Mouse (Mus musculus): ENCODE measurements around the gene Kifc3.
A peak's percentile ranks its signal among the peaks of the same experiment; 100 is the strongest.

The Kifc3 gene

DNA sequence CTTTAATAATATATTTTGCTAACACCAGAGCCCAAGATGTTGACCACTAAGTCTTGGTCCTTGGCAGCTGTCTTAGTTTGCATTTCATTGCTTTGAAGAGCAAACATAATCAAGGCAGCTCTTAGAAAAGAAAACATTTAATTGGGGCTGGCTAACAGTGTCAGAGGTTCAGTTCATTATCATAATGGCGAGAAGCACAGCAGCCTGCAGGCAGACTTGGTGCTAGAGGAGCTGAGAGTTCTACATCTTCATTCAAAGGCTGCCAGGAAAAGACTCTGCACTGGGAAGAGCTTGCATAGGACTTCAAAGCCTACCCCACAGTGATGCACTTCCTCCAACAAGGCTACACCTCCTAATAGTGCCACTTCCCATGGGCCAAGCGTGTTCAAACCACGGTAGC is 45.5 kb downstream of the Kifc3 start:
- no peak for DNase-seq (ENCODE audit: low read depth, low spot score)

DNA sequence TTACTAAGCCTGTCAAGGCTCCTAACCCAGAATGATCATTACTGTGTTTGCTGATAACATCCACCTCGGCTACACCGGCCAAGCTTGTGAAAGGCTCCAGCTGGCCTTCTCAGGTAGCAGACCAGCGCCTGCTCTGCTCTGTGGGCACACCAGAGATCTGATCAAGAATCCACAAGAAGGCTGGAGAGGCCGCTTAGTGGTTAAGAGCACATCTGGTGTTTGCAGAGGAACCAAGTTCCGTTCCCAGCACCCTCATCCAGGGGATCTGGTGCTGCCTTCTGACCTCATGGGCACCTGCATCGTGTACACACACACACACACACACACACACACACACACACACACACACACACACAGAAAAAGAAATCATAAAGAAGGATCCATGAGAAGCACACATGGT is 46.5 kb downstream of the Kifc3 start:
- no peak for DNase-seq (ENCODE audit: low read depth, low spot score)

DNA sequence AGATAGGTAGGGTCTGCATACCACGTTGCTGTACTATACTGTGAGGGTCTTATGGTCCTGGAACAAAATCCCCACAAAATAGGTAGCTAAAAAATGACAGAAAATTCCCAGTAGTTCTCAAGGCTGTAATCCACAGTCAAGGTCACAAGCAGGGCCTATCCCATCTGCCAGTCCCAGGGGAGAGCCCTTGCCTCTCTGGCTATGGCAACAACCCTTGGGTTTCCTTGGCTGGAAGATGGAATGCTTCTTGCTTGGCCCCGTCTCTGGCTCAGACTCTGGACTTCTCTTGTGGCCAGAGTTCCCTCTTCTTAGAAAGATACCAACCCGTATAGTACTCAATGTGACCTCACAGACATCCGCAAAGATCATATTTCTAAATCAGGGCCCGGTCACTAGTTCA is 47.3 kb downstream of the Kifc3 start:
- peak; percentile 33 for DNase-seq (ENCODE audit: low read depth, low spot score)

DNA sequence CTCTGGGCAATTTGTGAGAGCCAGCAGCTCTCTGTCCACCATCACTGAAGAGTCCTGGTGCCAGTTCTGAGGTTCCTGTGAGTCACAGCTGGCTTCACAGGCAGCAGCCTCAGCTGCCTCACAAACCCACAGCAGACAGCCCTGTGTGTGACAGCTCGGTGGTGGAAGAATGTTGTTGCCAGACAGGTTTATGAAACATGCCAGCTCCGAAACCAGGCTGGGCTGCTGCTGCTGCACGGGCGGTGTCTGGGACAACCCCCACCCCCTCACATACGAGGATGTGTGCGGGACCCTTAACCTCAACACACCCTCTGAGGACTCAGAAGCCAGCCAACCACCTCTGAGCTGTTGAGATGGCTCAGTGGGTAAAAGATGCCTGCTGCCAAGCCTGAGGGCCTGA is 48.0 kb downstream of the Kifc3 start:
- no peak for DNase-seq (ENCODE audit: low read depth, low spot score)

DNA sequence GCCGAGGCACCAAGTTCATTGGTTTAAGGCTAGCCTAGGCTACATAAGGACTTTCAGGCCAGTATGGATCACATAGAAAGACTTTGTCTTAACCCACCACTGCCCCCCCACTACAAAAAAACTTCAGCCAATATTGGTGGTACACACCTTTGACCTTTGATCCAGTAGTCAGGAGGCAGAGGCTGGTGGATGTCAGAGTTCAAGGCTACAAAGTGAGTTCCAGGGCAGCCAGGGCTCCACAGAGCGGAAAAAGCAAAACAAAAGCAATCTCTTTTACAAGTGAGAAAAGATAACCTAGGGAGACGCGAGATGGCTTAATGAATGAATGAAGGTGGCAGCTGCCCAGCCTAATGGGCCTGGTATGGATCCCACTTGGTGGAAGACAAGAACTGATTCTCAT is 48.6 kb downstream of the Kifc3 start:
- DNase-seq (ENCODE audit: low read depth, low spot score), result no peak

DNA sequence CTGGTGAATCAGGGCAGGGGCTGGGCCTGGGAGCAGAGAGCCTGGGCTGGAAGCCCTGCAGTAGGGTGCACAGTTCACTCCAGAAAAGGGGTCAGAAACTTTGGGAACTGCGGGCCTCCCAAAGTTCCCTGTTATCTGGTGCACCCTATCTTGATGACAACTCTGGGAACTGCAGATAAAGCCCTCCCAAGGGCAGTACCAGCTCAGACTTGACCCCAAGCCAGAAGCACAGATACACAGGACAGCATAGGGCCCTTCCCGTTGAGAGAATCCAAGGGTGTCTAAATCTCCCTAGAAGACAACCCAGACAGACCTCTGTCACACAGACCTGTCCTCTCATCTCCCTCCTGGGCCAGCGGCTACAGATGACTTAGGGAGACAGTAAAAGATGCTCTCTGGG is 52.0 kb downstream of the Kifc3 start:
- no peak for DNase-seq (ENCODE audit: low read depth, low spot score)

DNA sequence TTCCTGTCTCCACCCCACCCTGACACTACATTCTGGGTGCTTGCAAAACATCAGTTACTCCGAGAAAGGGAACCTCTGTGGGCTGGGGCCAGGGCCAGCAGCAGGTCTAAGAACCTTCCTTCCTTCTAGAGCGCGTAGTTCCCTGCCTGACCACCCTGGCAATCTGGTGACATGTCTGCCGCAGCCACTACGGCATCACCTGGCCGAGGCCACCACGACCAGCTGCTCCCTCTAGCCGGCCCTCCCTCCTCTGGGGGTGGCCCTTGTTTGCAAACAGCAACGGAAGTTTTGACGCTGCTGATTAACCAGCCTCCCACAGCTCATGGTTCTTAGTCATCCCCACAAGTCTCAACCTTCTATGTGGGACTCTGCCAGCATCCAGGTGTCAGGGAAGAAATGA is 53.2 kb downstream of the Kifc3 start:
- no peak for DNase-seq (ENCODE audit: low read depth, low spot score)

DNA sequence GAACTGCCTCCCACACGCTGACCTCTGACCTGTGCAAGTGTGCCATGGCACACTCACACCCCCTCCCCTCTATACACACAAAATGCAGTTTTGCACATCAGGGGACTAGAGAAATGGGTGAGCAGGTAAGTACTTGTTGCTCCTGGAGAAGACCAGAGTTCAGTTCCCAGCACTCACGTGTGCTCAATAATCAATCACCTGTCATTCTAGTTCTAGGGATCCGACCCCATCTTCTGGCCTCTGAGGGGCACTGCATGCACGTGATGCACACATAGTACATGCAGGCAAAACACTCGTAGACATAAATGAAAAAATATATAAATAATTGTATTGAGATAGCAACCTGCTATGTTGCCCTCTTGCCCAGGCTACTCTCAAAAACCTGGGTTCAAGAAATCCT is 55.8 kb downstream of the Kifc3 start:
- DNase-seq (ENCODE audit: low read depth, low spot score), result no peak

DNA sequence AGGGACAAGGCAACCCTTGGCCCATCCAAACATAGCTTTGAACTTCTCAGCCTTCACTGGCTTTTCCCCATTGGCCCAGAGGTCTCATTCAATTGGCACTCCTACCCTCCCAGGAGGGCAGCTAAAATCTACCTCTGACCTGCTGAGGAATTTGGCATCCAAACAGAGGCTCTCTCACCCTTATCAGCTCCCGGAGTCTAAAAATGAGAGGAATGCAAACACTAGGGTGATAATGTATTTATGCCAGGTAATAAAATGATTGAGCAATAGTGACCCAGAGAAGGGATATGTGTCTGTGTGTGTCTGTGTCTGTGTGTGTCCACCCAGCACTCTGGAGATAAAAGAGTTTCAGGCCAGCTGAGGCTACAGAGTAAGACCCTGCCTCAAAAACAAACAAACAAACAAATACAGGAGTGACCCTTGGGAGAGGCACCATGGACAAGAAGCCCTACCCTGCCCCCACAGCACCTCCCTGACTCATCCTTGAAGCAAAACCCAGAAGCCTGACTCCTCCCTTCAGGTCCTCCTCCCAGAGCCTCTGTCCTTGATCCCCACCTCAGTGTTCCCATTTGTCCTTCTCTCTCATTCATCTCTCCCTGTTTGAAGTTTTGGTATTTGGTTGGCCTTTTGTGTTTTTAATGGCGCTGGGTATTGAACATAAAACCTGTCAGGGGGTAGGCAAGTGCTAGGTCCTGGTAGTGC is 56.4 kb downstream of the Kifc3 start:
- no peak for DNase-seq (ENCODE audit: low read depth, low spot score)

DNA sequence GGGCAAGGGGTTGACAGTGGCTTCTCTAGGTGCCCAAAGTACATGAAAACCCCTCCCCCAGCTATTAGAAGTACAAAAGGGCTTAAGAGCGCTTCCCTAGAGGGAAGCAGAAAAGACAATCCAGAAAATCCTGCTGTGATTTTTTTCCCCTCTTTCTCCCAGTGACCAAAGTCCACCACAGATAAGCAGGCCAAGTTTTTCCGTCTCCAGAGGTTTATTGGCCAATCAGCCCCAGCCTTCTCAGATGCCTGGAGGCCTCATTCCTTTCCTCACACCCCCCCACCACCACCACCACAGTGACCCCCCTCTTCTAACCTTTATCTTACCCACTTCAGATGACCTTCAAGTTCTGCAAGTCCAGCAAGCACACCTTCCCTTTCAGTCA is 58.0 kb downstream of the Kifc3 start:
- no peak for DNase-seq (ENCODE audit: low read depth, low spot score)

DNA sequence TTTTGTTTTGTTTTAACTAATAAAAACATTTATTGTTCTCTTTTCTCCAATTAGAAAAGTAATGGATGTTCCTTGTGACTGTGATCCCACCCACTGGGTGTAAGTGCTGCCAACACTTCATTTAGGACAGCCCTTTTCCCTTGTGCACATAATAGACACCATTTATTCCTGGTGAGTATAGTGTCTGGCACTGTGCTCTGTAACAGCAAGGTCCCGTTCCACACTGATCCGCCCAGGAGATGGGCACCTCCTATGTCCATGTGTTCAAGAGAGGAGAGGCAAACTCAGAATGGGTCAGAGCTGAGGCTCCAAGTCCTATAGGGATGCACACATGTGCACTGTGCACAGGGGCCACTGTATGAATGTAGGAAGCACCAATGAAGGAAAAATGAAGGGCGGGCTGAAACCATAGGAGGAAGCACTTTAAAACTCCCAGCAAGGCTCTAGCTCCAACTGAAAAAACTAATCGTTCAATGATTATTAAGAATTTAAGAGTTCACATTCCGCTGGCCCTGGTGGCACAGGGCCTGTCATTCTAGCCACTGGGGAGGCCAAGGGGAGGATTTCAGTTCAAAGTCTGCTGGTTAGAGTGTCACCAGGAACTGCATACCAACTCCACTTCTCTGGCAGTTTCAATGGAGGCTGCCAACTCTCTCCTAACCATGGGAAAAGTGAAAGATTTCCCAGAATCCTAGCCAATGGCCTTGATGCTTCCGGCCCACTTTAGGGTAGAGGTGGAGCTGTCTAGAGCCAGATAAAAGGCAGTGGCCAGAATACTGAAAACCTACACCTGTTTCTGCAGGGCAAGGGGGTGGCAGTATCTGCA is 58.6 kb downstream of the Kifc3 start:
- no peak for DNase-seq (ENCODE audit: low read depth, low spot score)

DNA sequence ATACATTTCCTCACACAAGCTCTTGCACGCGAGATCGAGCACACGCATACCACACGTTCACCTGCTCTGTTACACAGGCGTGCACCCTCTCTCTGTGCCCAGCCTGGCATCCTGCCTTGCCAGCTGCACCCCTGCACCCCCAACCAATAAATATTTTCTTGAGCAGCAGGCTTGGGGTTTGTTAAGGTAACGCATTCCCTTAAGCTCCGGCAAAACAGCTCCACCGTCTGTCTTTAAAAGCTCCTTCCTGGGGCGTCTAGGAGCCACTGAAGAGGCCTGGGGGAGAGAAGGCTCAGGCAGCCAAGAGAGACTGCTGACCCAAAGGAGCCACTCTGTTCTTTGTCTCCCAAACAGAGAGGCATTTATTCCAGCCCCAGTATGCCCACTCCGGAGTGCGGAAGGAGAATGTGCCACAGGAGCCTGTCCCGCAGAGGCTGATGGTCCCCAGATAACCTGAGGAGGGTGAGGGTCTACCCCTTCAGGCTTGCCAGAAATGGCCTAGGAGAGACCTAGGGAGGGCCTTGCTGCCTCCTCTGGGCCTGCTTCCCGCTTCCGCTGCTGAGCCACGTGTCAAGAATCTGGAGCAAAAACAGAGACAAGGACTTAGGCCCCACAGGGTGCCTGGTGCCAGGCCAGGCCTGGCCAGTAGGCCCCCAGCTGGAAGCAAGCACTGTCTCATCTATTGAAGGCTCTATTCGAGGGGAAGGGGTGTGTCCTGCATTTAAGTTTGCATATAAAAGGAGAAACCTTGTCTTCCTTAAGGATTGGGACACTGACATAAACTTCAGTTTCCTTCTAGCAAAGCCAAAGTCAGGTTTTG is 59.4 kb downstream of the Kifc3 start:
- DNase-seq (ENCODE audit: low read depth, low spot score), result no peak

DNA sequence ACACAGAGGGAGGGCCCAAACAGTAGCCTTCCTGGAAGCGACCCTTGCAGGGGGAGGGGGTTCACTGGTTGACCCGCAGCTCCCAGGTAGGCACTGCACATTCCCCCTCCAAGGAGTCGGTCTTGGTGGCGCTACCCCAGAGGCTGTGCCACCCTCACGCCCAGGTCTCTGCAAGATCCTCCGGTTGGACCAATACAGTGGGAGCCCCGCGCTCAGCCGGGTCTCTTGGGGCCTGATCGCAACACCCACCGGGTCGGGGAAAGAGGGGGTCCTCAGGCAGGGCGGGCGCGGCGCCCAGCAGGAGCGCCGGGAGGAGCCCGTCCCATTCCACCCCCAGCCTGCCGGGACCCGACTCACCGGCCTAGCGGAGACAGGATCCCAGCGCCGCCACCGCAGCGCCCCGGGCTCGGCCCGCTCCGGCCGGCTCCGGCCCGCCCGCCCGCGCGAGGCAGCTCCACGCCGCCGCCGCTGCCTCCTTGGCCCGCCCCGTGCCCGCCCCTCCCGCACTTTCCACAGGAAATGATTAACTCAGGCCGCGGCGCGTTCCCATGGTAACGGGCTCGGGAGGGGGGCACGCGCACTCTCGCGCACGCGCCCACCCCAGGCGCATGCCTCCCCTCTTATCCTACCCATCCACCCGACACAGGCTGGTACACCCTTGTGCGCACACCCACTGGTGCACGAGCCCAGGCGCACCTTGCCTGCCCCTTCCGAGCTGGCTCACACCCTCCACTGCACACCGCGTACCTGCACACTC is 60.4 kb downstream of the Kifc3 start:
- peak; percentile 48 for DNase-seq (ENCODE audit: low read depth, low spot score)

DNA sequence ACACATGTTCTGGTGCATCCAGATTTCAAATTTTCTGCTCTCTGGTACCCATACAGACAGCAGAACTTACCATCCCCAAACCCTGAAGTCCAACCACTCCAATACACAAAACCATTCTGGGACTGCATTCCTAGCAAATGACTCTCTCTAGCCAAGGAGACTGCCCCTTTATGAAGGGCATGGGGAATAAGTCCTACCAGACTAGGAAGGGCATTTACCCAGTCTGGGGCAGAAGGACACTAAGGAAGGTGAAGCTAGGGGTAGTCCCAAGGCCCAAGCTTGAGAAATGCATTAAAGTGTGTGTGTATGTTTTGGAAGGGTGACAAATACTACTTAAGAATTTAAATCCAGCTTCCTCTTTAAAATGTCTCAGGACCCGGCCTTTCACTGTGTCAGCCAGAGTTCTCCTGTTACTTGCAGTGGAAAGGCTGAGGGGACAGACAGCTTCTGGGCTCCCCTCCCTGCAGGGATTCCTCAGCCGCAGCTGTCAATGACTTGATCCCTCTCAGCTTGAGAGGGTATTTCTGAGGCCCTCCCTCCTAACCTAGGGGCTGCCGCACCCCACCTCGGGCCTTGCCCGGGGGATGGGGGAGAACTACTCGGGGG is 61.0 kb downstream of the Kifc3 start:
- peak; percentile 61 for DNase-seq (ENCODE audit: low read depth, low spot score)

DNA sequence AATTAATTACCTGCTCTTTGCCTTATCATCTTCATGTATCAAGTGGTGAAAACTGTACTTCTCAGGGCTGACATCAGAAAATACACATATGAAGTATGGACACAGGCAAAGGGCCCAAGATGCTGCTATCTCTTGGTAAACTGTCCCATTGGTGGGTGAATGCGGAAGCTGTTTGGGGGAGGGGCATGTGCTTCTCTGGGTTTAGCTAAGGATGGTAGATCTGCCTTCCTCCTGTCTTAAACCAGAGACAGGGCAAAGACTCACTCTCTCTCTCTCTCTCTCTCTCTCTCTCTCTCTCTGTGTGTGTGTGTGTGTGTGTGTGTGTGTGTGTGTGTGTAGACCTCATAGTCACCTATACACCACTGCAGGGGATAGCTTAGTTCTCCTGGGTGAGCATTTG is 61.6 kb downstream of the Kifc3 start:
- no peak for DNase-seq (ENCODE audit: low read depth, low spot score)

DNA sequence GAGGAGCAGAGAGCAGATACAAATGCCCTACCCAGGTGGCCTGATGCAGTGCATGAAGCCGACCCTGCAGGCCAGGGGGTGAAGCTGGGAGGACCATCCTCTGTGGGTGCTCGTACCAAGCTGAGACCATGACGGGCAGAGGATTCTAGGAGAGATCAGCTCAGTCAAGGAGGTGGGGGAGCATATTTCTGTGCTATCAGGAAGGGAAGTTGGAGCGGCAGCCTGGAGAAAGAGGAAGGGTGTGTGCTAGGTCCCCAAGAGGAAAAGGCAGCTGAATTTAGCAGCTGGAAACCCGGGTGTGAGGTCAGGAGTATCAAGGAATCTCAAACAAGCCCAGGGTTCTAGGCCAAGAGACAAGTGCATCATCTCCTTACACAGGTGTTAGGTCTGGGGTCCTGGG is 62.1 kb downstream of the Kifc3 start:
- no peak for DNase-seq (ENCODE audit: low read depth, low spot score)

DNA sequence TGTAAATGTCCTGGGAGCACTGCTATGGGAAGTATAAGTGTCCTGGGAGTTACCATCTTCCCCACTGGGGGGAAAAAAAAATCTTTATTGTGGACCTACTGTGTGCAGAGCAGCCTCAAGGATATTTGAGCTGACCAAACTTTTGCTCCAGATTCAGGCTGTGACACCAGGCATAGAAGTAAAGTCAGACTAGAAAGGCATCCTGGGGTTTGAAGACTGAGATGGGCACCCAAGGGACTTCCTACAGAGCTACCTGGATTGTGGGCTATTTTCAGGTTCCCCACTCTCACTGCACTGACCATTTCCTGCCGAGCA is 63.6 kb downstream of the Kifc3 start:
- DNase-seq (ENCODE audit: low read depth, low spot score), result no peak

DNA sequence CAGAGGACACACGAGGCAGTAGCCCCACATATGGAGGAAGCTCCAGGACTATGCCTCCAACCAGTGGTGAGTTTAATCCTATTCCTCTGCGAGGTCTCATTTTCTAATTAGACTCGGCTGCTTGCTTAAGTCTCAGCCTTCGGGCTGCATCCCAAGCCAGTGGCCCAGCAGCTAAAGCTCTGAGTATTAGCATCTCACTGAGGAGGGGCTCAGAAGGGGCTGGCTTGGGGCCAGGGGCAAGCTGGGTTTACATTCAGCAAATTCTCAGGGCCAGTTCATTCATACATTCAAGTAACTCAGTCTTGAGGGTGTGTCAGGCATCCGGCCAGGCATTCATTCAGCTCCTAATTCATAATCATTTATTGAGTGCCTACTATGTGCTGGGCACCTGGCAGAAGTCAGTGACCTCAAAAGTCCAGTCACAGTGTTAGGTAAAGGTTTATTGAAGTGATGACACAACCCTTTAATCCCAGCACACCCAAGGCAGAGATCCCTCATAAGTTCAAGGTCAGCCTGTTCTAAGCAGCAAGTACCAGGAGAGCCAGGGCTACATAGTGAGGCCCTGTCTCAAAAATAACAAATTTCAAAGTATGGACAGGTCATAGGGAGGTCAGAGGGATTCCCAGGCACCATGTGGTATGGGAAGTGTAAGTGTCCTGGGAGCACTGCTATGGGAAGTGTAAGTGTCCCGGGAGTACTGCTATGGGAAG is 64.1 kb downstream of the Kifc3 start:
- DNase-seq (ENCODE audit: low read depth, low spot score), result no peak

DNA sequence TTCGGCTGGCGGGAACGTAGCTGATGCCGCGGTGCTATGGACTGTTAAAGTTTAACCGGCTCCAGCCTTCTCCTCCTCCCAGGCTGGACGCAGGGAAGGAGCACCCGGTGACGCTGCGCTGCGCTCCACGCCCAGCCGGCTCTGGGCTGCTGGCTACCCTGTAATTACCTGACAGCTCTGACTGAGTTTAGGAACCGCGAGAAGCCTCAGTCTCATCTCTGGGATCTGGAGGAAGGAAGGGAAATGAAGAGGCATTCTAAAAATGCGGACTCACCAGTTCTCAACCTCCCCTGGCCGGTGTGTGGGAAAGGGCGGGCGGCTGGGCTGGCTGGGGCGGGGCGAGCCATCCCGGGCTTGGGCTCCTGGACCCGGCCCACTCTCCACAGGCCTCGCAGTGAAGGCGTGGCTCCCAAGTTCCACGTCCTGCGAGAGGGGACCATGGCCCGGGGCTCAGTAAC is 64.9 kb downstream of the Kifc3 start:
- DNase-seq (ENCODE audit: low read depth, low spot score), result no peak

DNA sequence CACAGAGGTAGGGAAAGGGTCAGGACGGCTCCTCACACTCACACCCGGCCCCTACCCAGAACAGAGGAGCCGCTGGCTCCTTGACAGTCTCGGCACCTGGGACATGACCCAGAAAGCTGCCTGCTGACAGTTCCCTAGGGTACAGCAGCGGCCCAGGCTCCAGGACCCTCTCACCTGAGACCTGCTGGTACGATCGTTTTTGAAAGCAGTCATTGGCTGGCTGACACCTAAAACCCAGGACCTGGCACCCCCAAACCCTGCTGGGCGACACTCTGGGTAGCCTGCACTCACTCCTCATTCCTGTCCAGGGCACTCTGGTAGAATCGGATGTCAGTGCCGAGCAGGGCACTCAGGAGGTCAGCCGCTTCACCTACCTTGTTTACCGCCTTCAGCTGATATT is 65.4 kb downstream of the Kifc3 start:
- no peak for DNase-seq (ENCODE audit: low read depth, low spot score)

DNA sequence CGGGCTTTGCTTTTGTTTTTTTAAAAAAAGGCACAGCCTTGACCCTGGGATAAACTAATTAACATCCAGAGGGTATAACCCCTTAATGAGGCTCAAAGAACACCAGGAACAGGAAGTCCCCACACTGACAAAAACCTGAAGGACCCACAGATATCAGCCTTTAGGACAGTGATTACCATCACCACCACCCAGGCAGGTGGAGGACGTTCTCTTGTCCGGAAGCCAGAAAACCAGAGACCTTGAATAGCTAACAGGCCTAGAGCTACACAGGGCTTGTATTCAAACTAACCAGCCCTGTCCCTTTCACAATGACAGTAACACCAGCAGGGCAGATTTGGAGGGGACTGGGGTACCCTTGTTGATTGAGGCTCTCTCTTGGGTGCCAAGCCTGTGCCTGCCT is 66.4 kb downstream of the Kifc3 start:
- no peak for DNase-seq (ENCODE audit: low read depth, low spot score)
